Mouse (Mus musculus) left cerebral cortex, postnatal 14 days (tissue): ENCODE data around the gene Clhc1. TPM values are rescaled to one million over a fixed set of nuclear protein-coding genes. Genes with fewer than 3 reads are reported as not detected.
"Not testable (repeated sequence)": the region's sequence is repeated elsewhere in the genome, so short reads cannot be mapped to it uniquely, and the experiment has no call there.

Source experiments
- DNase-seq, 2 experiments: peaks; one replicate each; pipeline ENCODE4 v3.0.0; 2021 to 2022; ENCODE audit warnings: low spot score in 2 of 2, mixed read lengths in 1 of 2
- intact Hi-C: fragments of 180-260 bp; cut with DNase I; formaldehyde crosslinking; loops from one replicate; pipeline ENCODE4 v1.15.1; 2025
- long read RNA-seq, 2 experiments: library from polyadenylated mRNA; stranded (forward); transcript quantifications; one replicate each; pipeline ENCODE4 v2.0.0; 2021
- total RNA-seq, 2 experiments: library from RNA; stranded (reverse); gene quantifications; 2 replicates each; pipeline ENCODE4 v1.2.3; 2021

The Clhc1 gene
- total RNA-seq, result under 1 TPM; 0.15 to 0.48 TPM
- long read RNA-seq, experiment 1, result 0 reads
- long read RNA-seq, experiment 2, result 0 reads

DNA sequence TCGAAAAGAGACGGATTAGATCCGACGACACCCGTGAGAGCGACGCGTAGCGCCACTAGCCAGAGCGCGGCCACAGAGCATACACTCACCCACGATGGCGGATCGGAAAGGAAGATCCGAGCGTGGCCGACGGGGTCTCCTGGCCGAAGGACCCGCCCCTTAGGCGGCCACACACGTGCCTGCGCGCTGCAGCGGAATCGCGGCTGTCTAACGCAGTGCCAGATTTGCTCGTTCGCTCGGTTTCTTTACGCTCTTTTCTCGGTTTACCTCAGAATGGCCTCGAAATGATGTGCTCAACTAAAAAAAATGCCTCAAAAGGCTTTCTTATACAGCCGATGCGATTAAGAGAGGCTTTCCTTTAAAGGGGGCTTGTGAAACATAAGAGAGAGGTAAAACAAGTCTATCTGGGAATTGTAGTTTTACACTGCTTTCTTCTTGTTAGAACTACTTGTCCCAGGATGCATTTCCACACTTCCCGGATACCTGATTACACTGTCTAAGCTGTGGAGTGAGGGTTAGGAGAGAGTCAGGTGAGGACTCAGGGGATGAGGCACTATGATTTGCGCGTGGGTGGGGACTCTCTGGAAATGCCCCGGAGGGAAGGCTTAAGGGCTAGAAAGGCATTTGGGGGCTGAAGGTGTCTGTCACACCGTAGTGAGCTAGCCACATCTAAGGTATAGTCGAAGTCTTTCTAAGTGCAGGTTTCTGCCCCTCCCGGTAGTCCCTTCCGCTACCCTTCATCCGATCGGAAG lies at the start of gene Clhc1, which contains the start of gene Rps27a:
Gene Clhc1, plus strand, starts transcription at position 199 of the 752 bp plus-strand sequence.
Gene Rps27a, minus strand, starts transcription at position 358 of the 752 bp plus-strand sequence.
- intact Hi-C loops, result loop anchor here (2.0 to 5.0 kb wide), 4 partner anchors 145 to 479 kb away; partner anchors contain the start of genes Eml6 and Rtn4
- peak; percentile 93 for DNase-seq

DNA sequence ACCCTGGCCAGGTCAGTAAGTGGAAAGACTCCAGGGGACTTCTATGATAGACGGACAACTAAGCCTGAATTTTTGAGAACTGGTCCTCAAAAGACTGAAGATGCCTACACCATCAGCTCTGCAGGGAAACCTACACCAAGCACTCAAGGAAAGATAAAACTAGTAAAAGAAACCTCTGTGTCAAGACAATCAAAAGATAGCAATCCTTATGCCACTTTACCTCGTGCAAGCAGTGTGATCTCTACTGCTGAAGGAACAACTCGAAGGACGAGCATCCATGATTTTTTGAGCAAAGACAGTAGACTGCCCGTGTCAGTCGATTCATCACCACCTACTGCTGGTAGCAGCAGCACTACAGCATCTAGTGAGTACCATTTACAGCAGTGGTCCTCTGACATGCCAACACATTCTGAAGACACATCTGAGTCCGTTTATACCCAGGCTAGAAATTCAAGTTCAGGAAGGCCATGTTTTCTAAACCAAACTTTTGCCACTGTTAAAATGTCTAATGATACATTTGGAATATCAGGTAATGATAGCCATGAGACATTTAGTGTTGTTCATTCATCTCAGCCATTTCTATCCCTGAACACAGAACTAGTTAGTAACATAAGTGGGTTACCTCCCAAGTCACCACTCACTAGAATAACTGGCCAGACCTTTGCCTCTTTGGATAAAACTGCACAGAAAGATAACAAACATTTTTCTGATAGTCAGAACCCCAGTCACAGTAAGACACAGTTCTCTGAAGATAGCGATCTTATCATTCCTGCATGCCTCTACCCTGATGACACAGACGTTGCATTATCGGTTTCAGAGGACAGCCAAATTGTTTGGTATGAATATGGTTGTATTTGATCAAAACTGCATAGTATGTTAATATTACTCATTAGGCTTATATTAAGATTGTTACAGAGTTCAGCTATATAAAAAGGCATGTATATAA lies 43.5 kb upstream of the Clhc1 start:
- intact Hi-C loops, result no loop called here
- DNase-seq, result no peak

DNA sequence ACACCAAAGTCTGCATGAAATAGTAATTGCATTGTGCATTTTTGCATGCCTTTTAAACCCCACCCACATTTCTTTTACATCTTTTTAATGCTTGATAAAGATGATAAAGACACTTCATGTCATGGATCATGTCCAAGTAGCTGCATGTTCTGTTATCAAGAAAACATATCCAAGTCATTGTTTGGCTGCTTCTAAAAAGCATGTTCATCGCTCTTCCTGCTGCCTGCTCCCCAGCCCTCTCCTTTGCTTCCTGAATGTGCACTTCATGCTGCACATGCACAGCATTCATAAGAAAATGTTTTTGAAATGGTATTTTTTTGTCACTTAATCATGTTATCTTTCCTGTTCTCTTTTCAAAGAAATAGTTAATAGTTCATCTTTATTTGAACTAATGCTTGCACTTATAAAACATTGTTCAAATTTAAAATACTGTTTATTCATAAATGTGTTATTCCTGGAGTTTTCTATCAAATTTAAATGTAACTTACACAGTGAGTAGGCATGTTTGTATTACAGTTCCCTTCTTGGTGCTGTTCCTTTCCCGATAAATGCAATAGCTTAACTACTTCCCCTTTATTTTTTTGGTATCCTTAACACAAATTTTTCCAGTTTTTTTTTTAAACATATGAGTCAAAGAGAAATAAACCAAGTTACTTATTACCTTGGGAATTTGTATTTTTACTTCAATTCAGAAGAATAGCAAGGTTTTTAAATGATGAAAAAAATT lies 42.7 kb upstream of the Clhc1 start:
- intact Hi-C loops, result no loop called here
- no peak for DNase-seq

DNA sequence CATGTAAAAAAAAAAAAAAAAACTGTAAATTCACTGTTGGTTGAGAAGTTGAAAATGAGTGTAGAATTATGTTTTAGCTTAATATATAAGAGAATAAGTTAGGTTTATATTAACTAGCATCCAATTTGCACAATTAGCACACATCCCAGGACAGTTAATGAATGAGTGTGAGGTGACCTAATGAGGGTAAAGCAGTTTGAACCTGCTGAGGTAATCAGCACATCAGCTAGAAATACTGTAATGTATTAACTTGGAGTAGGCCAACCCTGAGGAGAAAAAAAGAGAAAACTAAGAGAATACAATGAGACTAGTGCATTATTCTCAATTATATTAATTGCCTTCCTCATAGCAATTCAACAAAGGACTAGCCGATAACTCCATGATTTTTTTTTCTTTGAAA lies 38.3 kb upstream of the Clhc1 start:
- intact Hi-C loops, result no loop called here

DNA sequence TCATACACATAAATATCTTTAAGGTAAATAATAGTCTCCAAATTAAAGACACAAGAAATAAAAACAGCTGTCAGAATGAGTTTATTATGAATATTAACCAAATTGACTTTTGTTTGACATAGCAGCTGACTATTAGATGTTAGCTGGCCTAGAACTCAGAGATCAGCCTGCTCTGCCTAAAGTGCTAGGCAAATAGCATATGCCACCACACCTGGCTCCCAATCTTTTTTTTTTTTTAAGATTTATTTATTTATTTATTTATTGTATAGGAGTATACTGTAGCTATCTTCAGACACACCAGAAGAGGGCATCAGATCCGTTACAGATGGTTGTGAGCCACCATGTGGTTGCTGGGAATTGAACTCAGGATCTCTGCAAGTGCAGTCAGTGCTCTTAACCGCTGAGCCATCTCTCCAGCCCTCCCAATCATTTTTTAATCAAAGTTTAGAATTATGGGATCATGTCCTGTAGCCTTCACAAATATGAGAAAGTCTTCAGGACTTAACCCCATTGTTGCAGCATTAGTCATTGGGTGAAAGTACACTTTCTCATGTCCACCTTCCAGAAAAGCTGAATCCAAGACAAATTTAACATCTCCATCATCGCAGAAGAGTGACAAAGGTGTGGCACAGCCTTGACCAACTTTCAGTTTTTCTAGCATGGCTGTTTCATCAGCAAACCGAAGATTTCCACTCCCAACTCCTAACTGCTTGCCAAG lies 34.8 kb upstream of the Clhc1 start:
- DNase-seq, result no peak
- intact Hi-C loops, result loop anchor here (10.0 kb wide), 1 partner anchor 138 kb away; the partner anchor contains the start of gene Ccdc88a

More for the DNA sequence above, 38.3 kb upstream of the Clhc1 start:
- no peak for DNase-seq

DNA sequence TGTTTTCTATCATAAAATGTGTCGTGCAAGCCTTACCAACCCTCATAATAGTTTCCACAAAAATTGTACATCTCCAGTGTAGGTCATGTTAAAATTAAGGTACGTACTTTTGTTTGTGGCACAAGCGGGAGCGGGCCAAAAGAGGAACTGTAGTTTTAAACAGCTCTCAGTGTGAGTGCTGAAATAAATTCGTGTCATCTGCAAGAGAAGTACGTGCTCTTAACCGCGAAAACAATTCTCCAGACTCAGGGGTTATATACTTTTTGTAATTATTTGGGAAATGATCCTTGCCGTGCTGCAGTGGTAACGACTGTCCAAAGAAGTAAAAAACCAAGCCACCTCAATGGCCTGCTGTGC lies 33.4 kb upstream of the Clhc1 start:
- DNase-seq, result no peak
- intact Hi-C loops, result loop anchor here (10.0 kb wide), 1 partner anchor 140 kb away; the partner anchor contains the start of gene Ccdc88a

DNA sequence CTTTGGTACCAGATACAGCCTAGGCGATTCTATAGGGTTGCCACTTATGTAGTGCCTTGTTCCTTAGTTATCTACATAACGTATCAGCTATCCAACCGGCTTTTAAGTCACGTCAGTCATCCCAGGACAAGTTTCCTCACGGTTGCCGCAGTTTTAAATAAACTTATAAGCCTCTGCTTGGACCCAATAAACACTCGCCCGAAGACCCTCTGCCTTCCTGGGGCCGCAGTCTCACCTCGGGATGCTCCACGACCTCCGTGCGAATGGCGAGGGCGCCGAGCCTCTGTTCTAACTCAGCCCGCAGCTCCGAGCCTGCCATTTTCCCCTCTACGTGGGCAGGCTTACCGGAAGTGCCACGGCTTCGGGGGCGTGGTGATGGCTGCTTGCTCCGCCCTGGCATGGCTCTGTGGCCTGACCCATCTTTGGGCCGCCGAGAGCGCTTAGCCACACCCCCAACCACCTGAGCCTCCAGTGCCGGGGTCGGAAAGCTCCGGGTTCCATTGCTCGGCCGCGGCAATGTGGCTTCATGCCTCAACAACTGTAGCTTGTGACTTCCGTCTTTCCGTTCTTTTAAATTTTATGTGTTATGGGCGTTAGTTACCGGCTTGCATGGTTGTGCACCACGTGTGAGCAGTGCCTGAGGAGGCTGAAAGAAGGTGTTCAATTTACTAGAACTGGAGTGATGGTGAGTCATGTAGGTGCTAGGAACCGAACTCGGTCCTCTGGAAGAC lies 32.9 kb upstream of the Clhc1 start, which contains the start of gene Prorsd1:
Gene Prorsd1, minus strand, starts transcription at position 352 of the 731 bp plus-strand sequence.
- intact Hi-C loops, result loop anchor here (10.0 kb wide), 1 partner anchor 140 kb away; the partner anchor contains the start of gene Ccdc88a
- peak; percentile 70 to 75 for DNase-seq

DNA sequence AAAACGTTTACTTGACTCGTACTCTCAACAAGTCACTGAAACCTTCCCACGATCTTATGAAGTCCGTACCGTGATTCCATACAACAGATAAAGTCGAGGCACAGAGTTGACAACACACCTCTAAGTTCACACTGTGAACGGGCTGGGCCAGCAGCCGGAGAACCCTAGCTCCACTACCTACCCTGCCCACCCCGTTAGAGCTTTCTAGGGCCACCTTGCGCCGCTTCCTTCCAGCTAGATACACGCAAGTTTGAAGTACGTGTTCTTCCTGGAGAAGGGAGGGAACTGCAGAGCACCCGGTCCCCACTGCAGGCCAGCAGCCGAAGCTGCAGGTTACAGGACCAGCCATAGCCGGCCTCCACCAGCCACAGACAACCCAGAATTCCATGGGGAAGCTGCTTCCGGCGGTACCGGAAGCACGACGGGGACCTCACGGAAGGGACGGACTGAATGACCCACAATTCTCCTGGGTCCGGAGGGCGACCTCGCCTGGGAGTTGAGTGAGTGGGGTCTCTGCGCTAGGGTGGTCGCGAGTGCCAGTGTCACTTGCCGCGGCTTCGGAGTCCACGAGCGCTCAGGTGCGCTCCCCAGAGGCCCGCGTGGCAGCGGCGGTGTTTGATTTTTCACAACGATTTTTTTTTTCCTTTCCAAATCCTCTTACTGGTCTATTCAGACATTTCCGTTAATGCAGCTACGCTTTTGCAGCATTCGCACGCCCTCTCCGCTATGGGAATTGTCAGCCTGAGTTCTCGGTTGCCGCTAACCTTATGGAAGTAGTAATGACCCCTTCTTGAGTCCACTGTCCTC lies 21.6 kb upstream of the Clhc1 start, which contains the start of gene Mtif2:
Gene Mtif2, plus strand, starts transcription at position 421 of the 807 bp plus-strand sequence.
- intact Hi-C loops, result loop anchor here (10.0 kb wide), 1 partner anchor 261 kb away; no protein-coding TSS in a partner anchor
- peak; percentile 77 to 79 for DNase-seq

DNA sequence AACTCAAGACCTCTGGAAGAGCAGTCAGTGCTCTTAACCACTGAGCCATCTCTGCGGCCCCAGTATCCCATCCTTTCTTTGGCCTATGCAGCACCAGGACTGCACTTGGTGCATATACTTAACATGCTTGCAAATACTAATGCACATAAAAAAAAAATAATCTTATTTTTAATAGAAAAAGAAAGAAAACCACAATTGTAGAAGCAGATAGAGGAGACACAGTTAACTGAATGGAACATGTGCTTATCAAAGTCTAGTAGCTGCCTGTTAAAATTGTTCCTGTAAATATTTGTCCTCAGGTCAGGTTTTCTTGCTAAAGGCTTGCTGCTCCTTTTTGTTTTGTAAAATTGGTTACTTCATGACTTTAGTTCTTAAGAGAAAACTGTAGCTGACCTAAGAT lies 9.5 kb upstream of the Clhc1 start:
- DNase-seq, result no peak
- intact Hi-C loops, result no loop called here

DNA sequence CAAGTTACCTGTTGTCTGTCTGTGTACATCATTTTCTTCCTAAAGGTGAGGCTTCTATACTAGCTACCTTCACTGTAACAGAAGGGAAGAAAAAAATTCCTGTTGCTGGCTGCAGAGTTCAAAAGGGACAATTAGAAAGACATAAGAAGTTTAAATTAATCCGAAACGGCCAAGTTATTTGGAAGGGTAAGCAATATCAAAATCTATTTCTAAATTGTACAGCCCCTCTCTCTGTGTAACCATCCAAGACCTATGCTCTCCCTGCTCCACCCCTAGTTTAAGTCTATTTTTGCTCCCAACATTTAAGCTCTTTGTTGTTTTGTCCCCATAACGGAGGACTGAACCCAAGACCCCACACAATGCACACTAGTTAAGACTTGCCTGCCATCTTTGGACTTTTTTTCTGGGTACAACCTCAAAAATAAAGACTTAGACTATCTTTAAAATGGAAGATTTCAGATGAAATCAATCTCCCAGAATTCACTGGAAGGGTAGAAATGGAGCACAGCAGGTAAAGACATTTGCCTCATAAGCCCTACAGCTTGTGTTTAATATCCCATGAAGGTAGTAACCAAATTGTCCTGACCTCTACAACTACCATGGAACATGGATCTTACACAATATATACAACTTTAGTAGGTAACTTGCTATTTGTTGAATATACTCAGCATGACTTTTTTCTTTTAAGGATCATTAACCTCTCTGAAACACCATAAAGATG lies 3.4 kb upstream of the Clhc1 start:
- no peak for DNase-seq
- intact Hi-C loops, result no loop called here

DNA sequence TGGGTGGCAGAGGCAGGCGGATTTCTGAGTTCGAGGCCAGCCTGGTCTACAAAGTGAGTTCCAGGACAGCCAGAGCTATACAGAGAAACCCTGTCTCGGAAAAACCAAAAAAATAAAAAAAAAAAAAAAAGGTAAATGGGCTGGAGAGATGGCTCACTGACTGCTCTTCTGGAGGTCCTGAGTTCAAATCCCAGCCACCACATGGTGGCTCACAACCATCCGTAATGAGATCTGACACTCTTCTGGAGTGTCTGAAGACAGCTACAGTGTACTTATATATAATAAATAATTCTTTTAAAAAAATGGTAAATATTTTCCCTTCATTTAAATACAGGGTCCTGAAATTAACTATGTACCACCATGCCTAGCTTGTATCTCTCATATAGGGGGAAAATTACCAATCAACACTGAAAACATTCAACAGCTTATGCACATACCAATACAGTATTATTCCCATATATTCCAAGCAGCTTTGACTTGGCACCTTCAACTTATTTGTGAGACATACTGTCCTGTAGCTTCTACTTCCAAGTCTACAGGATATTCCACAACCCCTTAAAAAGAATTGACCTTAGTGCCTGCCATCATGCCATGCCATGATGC lies 2.5 kb upstream of the Clhc1 start:
- intact Hi-C loops, result loop anchor here (5.0 kb wide), 3 partner anchors 167 to 482 kb away; partner anchors contain the start of gene Eml6
- not testable (repeated sequence) for DNase-seq

DNA sequence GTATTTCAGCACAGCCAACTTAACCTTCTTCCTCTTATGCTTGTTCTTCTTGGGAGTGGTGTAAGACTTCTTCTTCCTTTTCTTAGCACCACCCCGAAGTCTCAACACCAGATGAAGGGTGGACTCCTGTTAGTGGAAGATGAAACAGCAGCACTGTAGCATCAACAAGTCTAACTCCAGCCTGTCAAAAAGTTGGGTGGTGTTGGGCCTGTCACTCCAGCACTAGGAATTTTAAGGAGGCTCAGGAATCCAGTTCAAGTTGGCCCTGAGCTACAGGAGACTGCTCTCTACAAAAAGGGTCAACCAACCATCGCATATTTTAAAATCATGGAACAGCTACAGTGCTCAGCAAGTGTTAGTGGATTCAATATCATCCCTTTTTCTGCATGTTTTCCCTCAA lies 1.5 kb upstream of the Clhc1 start:
- intact Hi-C loops, result loop anchor here (5.0 kb wide), 3 partner anchors 166 to 481 kb away; partner anchors contain the start of gene Eml6
- not testable (repeated sequence) for DNase-seq

DNA sequence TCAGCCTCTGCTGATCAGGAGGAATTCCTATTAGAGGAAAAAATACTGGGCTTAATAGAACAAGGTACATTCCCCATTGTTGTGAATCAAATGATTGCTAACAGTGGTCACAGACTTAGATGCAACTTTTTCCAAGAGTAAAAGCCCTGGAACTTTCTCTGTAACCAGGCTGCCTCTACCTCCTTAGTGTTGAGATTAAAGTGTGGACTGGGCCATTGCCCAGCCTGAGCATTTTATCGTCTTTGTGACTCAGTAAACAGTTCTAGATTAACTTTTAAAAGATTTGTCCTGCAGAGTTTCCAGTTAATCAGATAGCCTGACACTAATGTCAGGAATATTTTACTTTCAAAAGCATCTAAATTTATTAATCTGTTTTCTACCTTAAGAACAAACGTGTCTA lies 988 bp upstream of the Clhc1 start:
- intact Hi-C loops, result loop anchor here (5.0 kb wide), 3 partner anchors 166 to 481 kb away; partner anchors contain the start of gene Eml6

DNA sequence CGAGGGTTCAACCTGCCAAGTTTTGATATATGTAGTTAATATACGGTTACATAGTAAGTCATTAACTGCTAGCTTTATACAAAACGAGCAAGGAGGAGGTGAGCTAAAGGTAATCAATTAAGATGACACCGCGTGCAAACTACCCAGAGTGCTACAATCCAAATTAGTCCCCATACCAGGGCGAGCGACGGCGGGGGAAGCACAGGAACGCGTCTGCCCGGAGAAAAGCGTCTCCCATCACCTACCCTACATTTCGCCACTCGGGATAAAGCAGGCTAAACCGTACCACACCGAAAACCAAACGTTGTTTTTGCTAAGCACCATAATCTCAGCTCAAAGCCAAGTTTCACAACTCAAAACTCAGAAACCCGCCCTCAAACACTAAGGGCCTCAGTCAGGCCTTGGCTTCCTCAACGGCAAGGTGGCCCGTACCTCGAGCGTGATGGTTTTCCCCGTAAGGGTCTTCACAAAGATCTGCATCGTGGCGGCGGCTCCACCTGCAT lies 450 bp upstream of the Clhc1 start:
- intact Hi-C loops, result loop anchor here (5.0 kb wide), 3 partner anchors 165 to 480 kb away; partner anchors contain the start of gene Eml6
- DNase-seq, result no peak

More for the DNA sequence above, 988 bp upstream of the Clhc1 start:
- DNase-seq, result no peak
